Mouse (Mus musculus) urinary bladder, postnatal 14 days (tissue): ENCODE measurements around the gene Atg5.
A peak's percentile ranks its signal among the peaks of the same experiment; 100 is the strongest.
"Not testable (repeated sequence)": the region's sequence is repeated elsewhere in the genome, so short reads cannot be mapped to it uniquely, and the experiment has no call there.

ENCODE experiments used
- DNase-seq: peaks from one replicate; pipeline ENCODE4 v3.0.0; 2021; ENCODE audit warnings: low spot score

The Atg5 gene

DNA sequence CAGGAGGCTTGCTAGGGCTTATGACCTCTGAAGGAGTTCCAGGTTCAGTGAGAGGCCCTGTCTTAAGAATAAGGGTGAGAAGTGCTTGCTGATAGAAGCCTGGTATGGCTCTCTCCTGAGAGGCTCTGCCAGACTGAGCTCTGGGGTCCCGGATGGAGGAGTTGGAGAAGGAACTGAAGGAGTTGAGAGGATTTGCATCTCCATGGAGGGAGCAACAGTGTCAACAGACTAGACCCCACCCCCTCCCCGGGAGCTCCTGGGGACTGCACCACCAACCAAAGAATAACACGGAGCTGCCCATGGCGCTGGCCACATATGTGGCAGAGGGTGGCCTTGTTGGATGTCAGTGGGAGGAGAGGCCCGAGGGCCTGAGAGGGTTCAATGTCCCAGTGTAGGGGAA, 47.1 kb downstream of the Atg5 start:
- DNase-seq: no peak

DNA sequence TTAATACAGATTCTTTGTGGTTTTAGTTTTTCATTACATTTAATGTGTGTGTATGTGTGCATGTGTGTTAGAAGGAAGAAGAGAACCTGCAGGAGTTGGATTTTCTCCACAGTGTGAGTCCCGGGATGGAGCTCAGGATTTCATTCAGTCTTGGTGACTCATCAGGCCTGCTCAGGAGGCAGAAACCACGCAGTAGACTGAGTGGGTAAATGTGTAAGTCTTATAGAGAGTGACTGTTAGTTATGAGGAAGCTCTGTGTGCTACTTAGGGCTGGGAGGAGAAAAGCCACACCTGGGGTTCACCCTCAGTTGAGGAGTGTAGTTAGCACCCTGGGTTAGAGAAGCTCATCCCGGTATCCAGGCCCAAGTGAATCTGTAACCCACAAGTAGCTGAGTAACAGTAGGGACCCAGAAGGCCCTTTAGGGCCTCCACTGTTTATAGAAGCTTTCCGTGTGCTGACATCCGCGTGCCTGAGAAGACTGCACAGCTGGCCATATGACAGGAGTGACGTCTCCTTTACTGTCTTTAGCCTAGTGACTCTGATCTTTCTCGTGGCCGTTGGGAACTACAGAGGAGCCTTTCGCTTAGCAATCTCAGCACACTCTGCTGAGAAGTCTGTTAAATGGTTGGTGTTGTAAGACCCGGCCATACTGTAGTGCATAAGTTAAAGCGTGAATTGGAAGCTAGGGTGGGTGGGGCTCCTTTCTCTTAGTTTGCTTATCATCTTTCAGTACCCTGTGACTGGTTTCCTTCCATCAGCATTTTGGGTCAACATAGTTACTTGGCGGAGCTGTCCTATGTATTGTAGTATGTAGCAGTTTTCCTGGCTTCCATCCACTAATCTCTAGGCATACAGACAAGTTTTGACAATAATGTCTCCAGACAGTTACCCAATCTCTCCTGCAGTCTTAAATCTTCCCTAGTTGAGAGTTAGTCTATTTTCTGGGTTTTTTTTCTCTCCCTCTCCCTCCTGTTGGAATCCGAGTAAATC, 48.4 kb downstream of the Atg5 start:
- DNase-seq: no peak

DNA sequence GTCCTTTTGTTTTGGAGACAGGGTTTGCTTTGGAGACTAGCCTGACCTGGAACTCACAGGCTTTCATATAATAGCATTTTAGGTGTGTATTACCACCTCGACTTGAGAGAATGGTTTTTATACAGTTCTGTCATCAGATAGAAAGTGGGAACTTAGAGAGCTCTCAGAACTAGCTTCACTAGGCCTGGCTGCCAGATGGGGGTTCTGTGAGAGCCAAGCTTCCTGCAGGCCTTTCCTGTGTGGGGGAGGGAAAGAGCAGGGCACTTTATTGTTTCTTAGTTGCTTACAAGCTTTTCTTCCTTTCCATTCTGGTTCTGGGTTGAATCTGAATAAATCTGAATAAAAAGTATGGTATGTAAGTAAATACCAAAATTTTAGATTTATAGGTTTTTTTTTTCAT, 54.0 kb downstream of the Atg5 start:
- DNase-seq: no peak

DNA sequence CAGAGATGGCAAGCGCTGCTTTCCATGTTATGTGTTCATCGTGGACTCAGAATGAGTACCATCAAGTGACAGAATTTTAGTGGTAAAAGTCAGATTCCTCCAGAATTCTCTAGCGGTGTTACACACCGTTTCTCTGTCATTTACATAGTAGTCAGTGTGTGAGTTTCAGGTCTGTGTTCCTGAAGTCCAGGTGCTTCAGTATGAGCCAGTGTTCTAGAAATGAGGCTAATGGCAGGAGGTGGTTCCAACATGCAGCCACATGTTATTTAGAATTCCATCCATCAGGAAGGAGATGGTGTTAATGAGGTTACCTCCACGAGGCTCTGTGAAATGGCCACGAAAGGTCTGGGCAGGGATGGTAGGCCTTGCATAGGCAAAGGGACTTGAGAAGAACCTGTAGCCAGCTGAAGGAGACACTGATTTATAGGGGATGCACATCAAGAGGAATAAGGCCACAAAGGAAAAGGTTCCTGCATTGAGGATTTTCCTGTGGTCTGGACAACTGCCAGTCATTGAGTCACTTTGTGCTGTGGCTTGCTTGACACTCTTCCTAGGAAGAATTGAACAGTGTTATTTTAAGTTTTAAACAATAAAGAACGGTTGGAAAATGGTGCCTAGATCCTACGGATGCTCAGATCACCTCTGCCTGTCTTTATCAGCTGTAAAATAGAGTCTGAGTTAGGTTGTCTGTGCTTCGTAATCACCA, 55.1 kb downstream of the Atg5 start:
- no peak for DNase-seq

DNA sequence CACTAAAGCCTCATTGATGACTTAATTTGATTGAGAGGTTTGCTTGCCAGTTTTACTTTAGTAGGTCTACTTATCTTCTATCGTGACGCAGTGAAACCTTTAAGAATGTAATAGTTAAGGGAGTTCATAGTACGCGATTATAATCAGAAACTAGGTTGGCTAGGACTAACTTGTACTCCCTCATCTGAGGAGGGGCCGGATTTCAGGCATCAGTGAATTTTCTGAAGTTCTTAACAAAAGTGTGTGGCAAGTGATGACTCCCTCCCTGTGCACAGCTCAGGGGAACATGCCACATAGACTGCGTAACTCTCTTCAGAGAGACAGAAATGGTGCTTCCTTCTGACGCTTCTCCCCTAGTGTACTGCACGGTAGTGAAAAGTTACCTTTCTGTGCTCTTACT, 55.7 kb downstream of the Atg5 start:
- no peak for DNase-seq

DNA sequence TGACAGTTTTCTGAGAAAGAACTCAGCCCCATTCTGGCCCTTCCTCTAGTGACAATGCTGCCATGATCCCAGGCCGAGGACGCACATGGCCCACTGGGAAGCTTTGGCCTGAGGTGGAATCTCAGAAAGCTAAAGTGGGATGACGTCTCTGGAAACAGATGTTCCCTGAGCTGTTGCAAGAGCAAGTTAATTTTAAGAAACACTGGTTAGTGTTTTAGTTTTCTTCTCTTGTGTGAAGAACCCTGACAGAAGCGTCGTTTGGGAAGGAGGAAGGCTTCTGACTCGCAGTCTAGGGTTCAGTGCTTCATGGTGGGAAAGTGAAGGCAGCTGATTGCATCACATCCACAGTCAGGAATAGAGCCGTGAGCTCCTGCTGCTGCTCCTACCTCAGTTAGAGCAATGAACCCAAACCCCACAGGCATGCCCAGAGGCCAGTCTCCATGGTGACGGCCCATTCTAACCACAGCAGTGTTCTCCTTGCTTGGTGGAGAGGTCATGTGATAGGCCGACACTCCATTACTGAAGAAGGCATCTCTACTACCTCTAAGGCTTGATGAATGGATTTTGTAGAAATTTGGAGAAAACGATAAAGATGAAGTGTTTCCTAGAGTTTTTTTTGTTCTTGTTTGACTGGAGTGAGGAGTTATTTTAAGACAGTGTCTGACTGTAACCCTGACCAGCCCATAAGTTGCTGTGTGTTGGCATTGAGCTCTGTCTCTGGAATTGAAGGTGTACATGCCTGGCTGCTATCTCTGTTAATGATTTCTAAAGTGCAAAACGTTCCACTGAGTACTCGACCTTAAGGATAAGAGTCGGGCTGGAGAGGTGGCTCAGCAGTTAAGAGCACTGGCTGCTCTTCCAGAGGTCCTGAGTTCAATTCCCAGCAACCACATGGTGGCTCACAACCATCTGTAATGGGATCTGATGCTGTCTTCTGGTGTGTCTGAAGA, 57.7 kb downstream of the Atg5 start:
- DNase-seq: no peak

DNA sequence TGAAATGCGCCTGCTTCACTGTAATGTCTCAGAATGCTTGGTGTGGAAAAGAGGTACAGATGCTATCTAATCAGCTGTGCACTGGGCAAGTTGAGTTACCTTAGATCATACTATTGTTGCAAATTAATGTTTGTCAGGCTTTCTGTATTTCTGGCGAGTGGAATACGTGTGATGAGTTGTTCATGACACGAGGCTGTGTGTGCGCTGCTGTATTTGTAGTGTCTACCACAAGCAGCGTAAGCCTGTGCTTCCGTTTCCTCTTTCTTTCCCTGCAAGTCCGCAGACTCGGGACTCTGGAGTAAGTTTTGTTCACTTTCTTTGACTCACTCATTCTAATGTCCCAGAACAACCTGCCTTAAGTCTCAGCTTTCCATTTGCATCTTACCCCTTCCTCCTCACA, 58.9 kb downstream of the Atg5 start:
- no peak for DNase-seq

DNA sequence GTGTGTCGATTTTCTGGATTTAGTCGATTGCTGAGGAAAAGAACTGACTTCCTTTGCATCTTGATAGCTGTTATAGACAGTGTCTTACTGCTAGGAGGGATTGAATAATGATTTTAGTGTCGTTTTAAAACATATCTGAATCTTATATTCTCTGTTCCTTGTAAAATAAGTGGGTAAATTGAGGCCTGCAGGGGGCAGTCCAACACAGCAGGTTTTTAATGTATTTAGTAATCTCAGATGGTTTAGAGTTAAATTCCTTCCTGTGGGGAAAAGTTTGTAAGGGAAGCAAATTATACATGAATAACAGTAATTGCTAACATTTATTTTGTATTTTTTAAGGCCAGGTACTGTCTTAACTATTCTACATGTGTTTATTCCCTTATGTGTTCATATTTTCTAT, 60.2 kb downstream of the Atg5 start:
- peak; percentile 43 for DNase-seq

DNA sequence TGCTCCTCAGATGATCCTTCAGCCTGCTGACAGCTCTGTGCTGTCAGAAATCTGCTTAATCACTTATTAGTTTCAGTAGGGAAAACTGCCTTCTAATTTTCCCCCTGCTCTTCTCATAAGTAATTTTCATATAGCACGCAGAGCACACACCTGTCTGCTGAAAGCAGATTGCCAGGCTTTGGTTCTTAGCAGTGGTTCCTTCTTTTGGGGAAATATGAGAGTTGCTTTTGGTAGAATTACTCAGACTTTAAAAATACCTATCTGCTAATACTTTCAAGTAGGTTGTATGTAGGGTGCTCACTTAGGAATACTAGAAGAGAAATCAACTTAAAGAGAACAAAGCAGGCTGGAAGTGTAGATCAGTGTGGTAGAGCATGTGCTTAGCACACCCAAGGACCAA, 62.6 kb downstream of the Atg5 start:
- DNase-seq: no peak

DNA sequence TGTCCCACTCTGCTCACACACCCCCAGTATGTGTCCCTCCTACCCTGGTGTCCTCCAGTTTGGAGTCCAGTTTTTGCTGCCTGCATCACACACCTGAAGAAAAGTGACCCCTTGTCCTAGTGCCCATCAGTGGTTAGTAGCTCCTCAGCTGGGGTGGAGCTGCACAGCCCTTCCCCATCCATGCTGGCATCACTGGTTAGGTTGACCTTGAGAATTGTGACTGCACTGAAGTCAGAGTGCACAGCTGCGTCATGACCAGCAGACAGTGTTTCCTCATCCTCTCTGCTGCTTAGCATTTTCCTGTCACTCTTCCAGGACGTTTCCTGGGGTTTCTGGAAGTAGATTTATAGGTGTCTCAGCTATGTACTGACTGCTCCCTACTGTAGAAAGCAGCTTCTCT, 63.3 kb downstream of the Atg5 start:
- DNase-seq: no peak

DNA sequence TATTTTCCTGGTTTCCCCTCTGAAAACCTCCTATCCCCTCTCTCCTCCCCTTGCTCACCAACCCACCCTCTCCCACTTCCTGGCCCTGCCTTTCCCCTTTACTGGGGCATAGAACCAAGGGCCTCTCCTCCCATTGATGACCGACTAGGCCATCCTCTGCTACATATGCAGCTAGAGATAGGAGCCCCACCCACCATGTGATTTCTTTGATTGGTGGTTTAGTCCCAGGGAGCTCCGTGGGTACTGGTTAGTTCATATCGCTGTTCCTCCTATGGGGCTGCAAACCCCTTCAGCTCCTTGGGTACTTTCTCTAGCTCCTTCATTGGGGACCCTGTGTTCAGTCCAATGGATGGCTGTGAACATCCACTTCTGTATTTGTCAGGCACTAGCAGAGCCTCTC, 64.5 kb downstream of the Atg5 start:
- not testable (repeated sequence) for DNase-seq

DNA sequence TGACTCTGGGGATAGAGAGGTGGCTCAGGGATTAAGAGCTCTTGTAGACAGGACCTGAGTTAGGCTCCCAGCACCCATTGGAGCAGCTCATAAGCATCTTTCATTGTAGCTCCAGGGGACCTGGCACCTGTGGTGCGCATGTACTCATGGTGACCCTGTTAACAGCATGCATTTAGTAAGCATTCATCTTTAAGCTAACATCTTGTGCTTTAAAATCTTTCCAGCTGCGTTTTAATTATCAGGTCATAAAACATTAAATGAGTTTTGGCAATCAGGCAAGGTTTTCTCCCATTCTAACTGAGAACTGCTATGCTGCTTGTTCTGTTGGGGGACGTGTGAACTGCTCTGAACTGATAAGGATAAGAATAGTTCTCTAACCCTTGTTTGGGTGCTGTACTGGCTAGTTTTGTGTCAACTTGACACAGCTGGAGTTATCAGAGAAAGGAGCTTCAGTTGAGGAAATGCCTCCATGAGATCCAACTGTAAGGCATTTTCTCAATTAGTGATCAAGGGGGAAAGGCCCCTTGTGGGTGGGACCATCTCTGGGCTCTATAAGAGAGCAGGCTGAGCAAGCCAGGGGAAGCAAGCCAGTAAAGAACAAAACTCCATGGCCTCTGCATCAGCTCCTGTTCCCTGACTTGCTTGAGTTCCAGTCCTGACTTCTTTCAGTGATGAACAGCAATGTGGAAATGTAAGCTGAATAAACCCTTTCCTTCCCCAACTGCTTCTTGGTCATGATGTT, 68.7 kb downstream of the Atg5 start:
- DNase-seq: not testable (repeated sequence)

DNA sequence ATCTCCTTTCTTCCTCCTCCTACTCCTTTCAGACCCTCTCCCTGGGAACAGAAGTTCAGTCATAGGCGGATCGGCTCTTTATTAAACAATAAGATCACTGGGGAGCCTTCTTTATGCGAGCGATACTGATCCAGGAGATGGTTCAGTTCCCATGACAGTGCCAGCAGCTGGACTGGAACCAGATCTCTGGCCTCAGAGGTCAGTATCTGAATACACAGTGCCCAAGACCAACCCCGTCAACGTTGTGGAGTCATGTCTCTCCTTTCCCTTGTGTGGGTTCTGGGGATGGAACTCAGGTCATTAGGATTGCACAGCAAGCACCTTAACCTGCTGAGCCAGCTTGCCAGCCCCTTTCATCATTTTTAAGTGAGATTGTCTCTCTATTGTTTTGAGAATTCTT, 70.4 kb downstream of the Atg5 start:
- no peak for DNase-seq

DNA sequence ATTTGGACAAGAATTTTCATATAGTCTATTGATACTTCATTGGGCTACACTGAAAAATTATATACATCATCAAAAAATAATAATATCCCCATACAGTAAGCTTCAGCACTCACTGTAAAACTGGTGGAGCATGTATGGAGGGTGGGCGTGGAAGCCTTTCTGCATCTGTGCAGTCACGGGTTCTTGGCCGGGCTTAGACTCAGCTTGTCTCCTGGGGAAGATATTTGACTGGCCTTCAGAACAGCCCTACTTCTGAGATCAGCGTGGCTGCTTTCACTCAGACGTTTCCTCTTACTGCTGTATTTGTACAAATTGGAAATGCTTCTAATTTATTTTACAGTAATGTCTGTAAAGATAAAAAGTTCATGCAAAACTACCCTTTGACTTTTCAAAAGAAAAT, 71.2 kb downstream of the Atg5 start:
- DNase-seq: no peak

DNA sequence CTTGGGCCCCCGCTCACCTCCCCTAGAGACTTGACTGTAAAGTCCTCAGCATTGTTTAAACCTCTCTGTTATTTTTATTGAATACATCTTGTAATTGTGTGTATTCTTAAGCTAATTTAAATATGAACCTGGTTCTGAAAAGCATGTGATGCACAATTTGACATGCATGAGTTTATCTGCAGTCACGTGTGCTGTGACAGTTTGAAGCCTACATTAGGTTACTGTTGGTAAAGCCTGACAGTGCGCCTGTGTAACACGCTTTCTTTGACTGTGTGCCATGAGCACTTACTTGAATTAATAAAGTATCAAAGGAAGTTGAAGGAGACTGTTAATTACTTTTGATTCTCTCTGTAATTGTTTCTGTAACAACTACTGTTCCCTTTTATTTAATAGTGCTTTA, 72.8 kb downstream of the Atg5 start:
- no peak for DNase-seq

DNA sequence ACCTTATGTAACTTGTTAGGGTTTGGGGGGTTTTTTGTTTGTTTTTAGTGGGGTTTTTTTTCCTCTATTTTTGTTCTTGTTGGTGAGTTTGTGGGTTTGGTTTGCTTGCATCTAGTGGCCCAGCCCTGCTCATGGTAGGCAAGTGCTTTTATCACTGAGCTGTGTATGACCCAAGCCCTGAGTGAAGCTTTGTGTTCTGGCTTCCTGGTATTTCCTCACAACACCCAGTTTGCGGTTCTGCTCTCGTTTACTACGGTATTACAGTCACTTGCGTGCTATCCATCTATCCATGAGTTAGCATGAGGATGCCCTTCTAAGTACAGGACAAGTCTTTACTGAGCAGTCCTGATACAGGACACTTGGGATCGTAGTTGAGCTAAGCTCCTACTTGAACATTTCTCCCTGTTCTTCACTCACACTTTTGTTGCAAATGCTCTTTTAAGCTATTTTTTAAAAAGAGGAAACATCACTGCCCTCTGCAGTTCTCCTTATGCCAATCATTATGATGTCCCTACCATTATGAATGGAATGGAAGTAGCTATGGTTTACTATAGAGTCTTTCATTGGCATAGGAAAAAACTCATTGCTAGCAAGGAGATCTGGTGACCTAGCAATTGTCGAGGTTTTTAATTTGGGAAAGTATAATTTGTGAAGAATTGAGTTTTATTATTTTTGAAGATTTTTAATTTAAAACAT, 73.8 kb downstream of the Atg5 start:
- DNase-seq: no peak

DNA sequence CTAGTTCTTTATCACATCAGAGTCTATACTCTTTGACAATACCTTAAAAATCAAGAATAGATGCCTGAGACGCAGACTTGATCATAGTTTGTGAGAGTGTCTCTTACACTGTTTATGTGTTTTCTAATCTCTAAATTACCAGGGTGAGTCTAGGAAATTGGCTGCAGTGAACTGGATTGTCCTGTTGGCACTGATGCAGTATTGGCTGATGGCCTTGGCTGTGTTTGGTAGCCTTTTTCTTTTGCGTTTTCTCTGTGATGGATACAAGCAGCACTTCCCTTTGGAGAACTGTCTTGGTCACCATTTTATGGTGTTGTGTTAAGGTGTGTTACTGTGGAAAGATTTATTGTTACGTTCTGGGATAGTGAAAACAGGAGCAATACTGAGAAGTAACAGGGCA, 75.2 kb downstream of the Atg5 start:
- DNase-seq: no peak

DNA sequence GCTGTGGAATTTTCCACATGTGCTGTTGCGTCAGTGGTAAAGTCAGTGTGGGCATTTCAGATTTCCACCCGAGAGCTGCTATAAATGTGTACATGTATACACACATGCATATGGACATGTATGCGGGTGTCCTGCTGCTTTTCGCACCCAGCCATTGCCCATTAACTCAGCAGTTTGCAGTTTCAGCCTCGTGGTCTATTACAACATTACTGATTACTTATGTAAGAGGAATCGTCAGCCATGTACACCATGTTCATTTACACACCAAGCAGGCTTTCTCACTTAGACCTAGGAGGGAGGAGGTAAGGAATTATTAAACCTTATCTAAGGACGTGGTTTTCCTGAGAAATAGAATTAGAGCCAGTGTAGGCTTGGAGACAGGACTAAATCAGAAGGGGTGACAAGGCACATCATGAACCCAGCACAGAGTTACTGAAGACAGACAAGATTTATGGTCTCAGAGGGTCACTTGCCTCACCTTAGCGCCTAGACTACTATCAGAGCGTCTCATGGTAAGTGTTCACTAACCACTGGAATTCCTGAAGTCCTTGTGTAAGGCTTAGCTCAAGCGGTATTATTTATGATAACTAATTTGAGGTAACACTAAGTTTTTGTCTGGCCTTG, 79.5 kb downstream of the Atg5 start:
- DNase-seq: no peak

DNA sequence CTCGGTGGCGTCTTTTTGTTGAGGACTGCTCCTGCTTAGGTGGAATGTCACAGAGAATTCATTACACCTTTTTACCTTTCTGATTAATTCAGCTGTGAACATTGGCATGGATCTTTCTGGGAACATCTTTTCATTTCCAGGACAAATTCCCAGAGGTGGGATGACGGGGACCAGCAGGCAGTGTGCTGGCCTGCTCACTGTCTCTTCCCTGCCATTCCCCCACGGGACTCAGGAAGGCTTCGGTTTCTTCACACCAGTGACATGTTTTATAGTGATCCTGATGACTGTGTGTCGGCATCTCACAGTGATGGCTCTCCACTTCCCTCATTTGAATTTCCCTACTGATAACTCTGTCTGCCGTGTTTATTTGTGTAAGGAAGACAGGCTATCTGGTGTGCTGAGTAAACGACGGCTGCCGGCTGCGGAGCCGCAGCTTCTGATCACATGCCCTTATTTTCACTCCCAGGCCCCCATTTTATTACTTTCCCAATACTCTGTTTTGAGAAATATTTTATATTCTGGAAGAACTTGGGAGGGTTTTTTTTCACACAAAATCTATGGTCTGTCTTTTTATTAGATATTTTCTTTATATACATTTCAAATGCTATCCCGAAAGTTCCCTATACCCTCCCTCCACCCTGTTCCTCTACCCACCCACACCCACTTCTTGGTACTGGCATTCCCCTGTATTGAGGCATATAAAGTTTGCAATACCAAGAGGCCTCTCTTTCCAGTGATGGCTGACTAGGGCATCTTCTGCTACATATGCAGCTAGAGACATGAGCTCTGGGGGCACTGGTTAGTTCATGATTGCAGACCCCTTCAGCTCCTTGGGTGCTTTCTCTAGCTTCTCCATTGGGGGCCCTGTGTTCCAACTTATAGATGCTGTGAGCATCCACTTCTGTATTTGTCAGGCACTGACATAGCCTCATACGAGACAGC, 80.6 kb downstream of the Atg5 start:
- no peak for DNase-seq
